9 mouse cellular contexts compared by ENCODE assay signal in genomic region chr19:58942841-58943828, GRCm38 (mm10). TPM values are rescaled to one million over a fixed set of nuclear protein-coding genes. Genes with fewer than 3 reads are reported as not detected.
DNase-seq lines count a peak whose midpoint lies in the region; ATAC-seq lines count a peak whose summit lies in the region.
"Had no signal": no experiment of that assay in that cellular context is flagged by ENCODE, and none has a peak within 500 bp of the region (broad histone marks: within the 10 kb centered on the region; RNA-seq: fewer than 3 reads in every experiment).

Gene Eno4 (plus strand): TSS chr19:58943425.
Gene Hspa12a (minus strand): TSS chr19:58943654.

- H3K36me3 ChIP-seq in embryonic facial prominence, embryonic 14.5 days (ENCODE audit: control insufficient read depth, insufficient read depth, low read length), result no peaks in the 10 kb centered on the region
- no peaks in the 10 kb centered on the region for H3K36me3 ChIP-seq in heart, embryonic 10.5 days
- no peaks in the 10 kb centered on the region for H3K36me3 ChIP-seq in kidney, embryonic 15.5 days

- WGBS in embryonic facial prominence, embryonic 14.5 days, result under 1% methylated on average over 52 of the region's 65 CpGs
- under 1% methylated on average over 65 of the region's 65 CpGs for WGBS in heart, embryonic 10.5 days
- WGBS in kidney, embryonic 15.5 days, result under 1% methylated on average over 65 of the region's 65 CpGs

- DNase-seq in 3134 (ENCODE audit: extremely low read depth, insufficient read length, low spot score) (peak; percentile 95), liver (peak; percentile 87)
- DNase-seq in adrenal gland, postnatal 4 days (ENCODE audit: low spot score in 2 of 2), result peak; percentile 82 to 85
- DNase-seq in embryonic facial prominence, embryonic 14.5 days (ENCODE audit: low spot score), result peak; percentile 96
- DNase-seq in heart, embryonic 10.5 days (ENCODE audit: low spot score), result peak; percentile 96
- DNase-seq in spleen, postnatal 4 days (ENCODE audit: low spot score in 2 of 2), result peak; percentile 80 to 89

- peak within 1 kb of the TSS; percentile 90 for H3K4me2 ChIP-seq in embryonic facial prominence, embryonic 14.5 days (ENCODE audit: low read depth, low read length)
- peak within 1 kb of the TSS; percentile 96 for H3K4me2 ChIP-seq in kidney, embryonic 15.5 days

- peak within 1 kb of the TSS; percentile 75 for H3K27ac ChIP-seq in embryonic facial prominence, embryonic 14.5 days (replicated peaks; ENCODE audit: low read depth, low read length)
- H3K27ac ChIP-seq in heart, embryonic 10.5 days, result peak within 1 kb of the TSS; percentile 93
- peak within 1 kb of the TSS; percentile 75 for H3K27ac ChIP-seq in kidney, embryonic 15.5 days

- peak within 1 kb of the TSS; percentile 64 for H3K4me3 ChIP-seq in embryonic facial prominence, embryonic 14.5 days (ENCODE audit: low read depth, low read length)
- H3K4me3 ChIP-seq in heart, embryonic 10.5 days, result peak within 1 kb of the TSS; percentile 75
- peak within 1 kb of the TSS; percentile 78 for H3K4me3 ChIP-seq in kidney, embryonic 15.5 days (replicated peaks)

- H3K4me1 ChIP-seq in embryonic facial prominence, embryonic 14.5 days (ENCODE audit: control insufficient read depth, insufficient read depth, low read length), result peaks cover 4% of the 10 kb centered on the region; the same call in 1 of the 2 replicates
- peaks cover 17% of the 10 kb centered on the region for H3K4me1 ChIP-seq in heart, embryonic 10.5 days
- peaks cover 15% of the 10 kb centered on the region for H3K4me1 ChIP-seq in kidney, embryonic 15.5 days

- peak within 1 kb of the TSS; percentile 80 for H3K9ac ChIP-seq in embryonic facial prominence, embryonic 14.5 days (ENCODE audit: low read depth, low read length)
- H3K9ac ChIP-seq in kidney, embryonic 15.5 days, result peak within 1 kb of the TSS; percentile 63

- ATAC-seq in embryonic facial prominence, embryonic 14.5 days (ENCODE audit: low read depth), result peak; percentile 97
- ATAC-seq in kidney, embryonic 15.5 days (replicated peaks; ENCODE audit: low FRiP score), result peak; percentile 97
- peak; percentile 63; the same call in 1 of the 2 replicates for ATAC-seq in monocyte, adult 5-6 weeks (replicated peaks; ENCODE audit: insufficient number of reproducible peaks, low FRiP score, low TSS enrichment, poor library complexity, severe bottlenecking)

- H3K27me3 ChIP-seq in embryonic facial prominence, embryonic 14.5 days (replicated peaks; ENCODE audit: control insufficient read depth, insufficient read depth, low read length), result 0 out of 2 replicates have a peak, but pooled peaks cover 3% of the 10 kb centered on the region
- H3K27me3 ChIP-seq in heart, embryonic 10.5 days (ENCODE audit: insufficient read depth, poor library complexity, severe bottlenecking), result 0 out of 2 replicates have a peak, but pooled peaks cover 11% of the 10 kb centered on the region
- no peaks in the 10 kb centered on the region for H3K27me3 ChIP-seq in kidney, embryonic 15.5 days

- H3K9me3 ChIP-seq in embryonic facial prominence, embryonic 14.5 days (ENCODE audit: control insufficient read depth, low read length), result no peaks in the 10 kb centered on the region
- H3K9me3 ChIP-seq in heart, embryonic 10.5 days, result no peaks in the 10 kb centered on the region
- H3K9me3 ChIP-seq in kidney, embryonic 15.5 days (replicated peaks), result no peaks in the 10 kb centered on the region

RNA-seq across cellular contexts. Expression of gene Eno4, which starts in this region (rescaled TPM):
- total RNA-seq in adrenal gland, postnatal 4 days (2021), result under 1 TPM; 0.31 to 0.45 TPM
- polyA plus RNA-seq in embryonic facial prominence, embryonic 14.5 days (2014; fragmentation: Nextera tagmentation; extraction: Ambion mirVana), result 1.1 TPM in 2 replicates
- 0.31 and 0.34 TPM in 2 replicates for polyA plus RNA-seq in heart, embryonic 10.5 days (2016; fragmentation: Nextera tagmentation; extraction: Ambion mirVana)
- polyA plus RNA-seq in kidney, embryonic 15.5 days (2015; fragmentation: Nextera tagmentation; extraction: Ambion mirVana), result 0.42 and 0.65 TPM in 2 replicates
- total RNA-seq in monocyte, adult 5-6 weeks (2017), result not detected in 3 replicates
- total RNA-seq: MEL had no signal

RNA-seq across cellular contexts. Expression of gene Hspa12a, which starts in this region (rescaled TPM):
- total RNA-seq in adrenal gland, postnatal 4 days (2021), result 10 to 100 TPM; 76.5 to 78.5 TPM
- polyA plus RNA-seq in embryonic facial prominence, embryonic 14.5 days (2014; fragmentation: Nextera tagmentation; extraction: Ambion mirVana), result 5.8 and 7.0 TPM in 2 replicates
- polyA plus RNA-seq in heart, embryonic 10.5 days (2016; fragmentation: Nextera tagmentation; extraction: Ambion mirVana), result 4.9 and 7.5 TPM in 2 replicates
- polyA plus RNA-seq in kidney, embryonic 15.5 days (2015; fragmentation: Nextera tagmentation; extraction: Ambion mirVana), result 15.2 and 16.6 TPM in 2 replicates
- total RNA-seq in monocyte, adult 5-6 weeks (2017), result 0.10 to 1.2 TPM (median 0.76 TPM) in 3 replicates
- total RNA-seq: MEL had no signal

Comparison
In these comparisons a context has a peak if more than half of its experiments do, and no peak if none do; other contexts are left out.
1. Peak in every context shown above with its lines: DNase-seq, ATAC-seq, H3K4me3 ChIP-seq and H3K27ac ChIP-seq.
2. RNA of gene Hspa12a (total RNA-seq): 76.5 to 78.5 TPM in adrenal gland, postnatal 4 days; 0.10 to 1.2 TPM in monocyte, adult 5-6 weeks; every median in the first group is over 10 times any median in the second.